Mouse (Mus musculus) hindbrain, postnatal 0 days (tissue): ENCODE data around the gene Galnt12. TPM values are rescaled to one million over a fixed set of nuclear protein-coding genes. Genes with fewer than 3 reads are reported as not detected.
"Not testable (repeated sequence)": the region's sequence is repeated elsewhere in the genome, so short reads cannot be mapped to it uniquely, and the experiment has no call there.

Source experiments
- ATAC-seq: fragments of 200-750 bp; cut with Nextera tagmentation; 2 replicates; pipeline ENCODE4 v1.8.0; 2017; ENCODE audit warnings: mild to moderate bottlenecking, moderate TSS enrichment, moderate library complexity
- DNase-seq: peaks from one replicate; pipeline ENCODE4 v3.0.0-alpha.2; 2015; ENCODE audit warnings: low spot score
- H3K27ac ChIP-seq: fragments of 300-500 bp; sonication (generic); 2 replicates; pipeline ENCODE4 v1.5.1; 2014; ENCODE audit warnings: mild to moderate bottlenecking
- H3K27me3 ChIP-seq: fragments of 300-500 bp; sonication (generic); 2 replicates; pipeline ENCODE4 v1.6.1; 2014; ENCODE audit warnings: low read length, mixed read lengths; ENCODE audit not compliant: insufficient read depth
- H3K36me3 ChIP-seq: fragments of 300-500 bp; sonication (generic); 2 replicates; pipeline ENCODE4 v1.6.1; 2014; ENCODE audit warnings: low read length, mixed read lengths; ENCODE audit not compliant: insufficient read depth
- H3K4me1 ChIP-seq: fragments of 300-500 bp; sonication (generic); 2 replicates; pipeline ENCODE4 v1.6.1; 2014; ENCODE audit warnings: antibody characterized with exemption, low read length, mixed read lengths; ENCODE audit not compliant: insufficient read depth
- H3K4me2 ChIP-seq: fragments of 300-500 bp; sonication (generic); 2 replicates; pipeline ENCODE4 v1.6.1; 2014; ENCODE audit warnings: low read depth, mild to moderate bottlenecking, low read length, moderate library complexity, mixed read lengths
- H3K4me3 ChIP-seq: fragments of 300-500 bp; sonication (generic); 2 replicates; pipeline ENCODE4 v1.5.1; 2014; ENCODE audit warnings: low read length
- H3K9ac ChIP-seq: fragments of 300-500 bp; sonication (generic); replicated peaks from 2 replicates; pipeline ENCODE4 v1.6.1; 2014; ENCODE audit warnings: mild to moderate bottlenecking, low read length, moderate library complexity, mixed read lengths
- H3K9me3 ChIP-seq: fragments of 300-500 bp; sonication (generic); 2 replicates; pipeline ENCODE4 v1.6.1; 2016; ENCODE audit warnings: low read length, mixed read lengths
- CTCF ChIP-seq: IDR thresholded peaks from 2 replicates; pipeline ENCODE4 v1.5.1; 2016; ENCODE audit warnings: antibody characterized with exemption, control low read depth, low read depth
- WGBS: fragments of 180-500 bp; shearing (Covaris S2); extraction: QIAGEN DNeasy Blood & Tissue Kit; methylation state at CpG from one replicate; pipeline ENCODE4 v1.1.7; 2014; 5-methylcytosine and 5-hydroxymethylcytosine counted together
- polyA plus RNA-seq: library from polyadenylated mRNA; unstranded; fragments of >200 nt; fragmentation: Nextera tagmentation; extraction: Ambion mirVana; gene quantifications from 2 replicates; pipeline ENCODE4 v1.2.1, GENCODE M21; 2015
- total RNA-seq: library from RNA; depleted of rRNA; stranded (reverse); fragments of >200 nt; gene quantifications from 2 replicates; pipeline ENCODE4 v1.2.3, GENCODE M21; 2014

Galnt12 gene
- total and polyA plus RNA-seq, 2 experiments from 2014 or later = 1.2 to 1.5 TPM

- Histone ChIP-seq H3K9ac (no peak overlapping the region), H3K4me3 (no peak overlapping the region), H3K4me2 (no peak overlapping the region), H3K27me3 (no peaks in the 10 kb centered on the region), H3K27ac (no peak overlapping the region), H3K36me3 (no peaks in the 10 kb centered on the region), H3K4me1 (peaks cover 11% of the 10 kb centered on the region), H3K9me3 (no peaks in the 10 kb centered on the region)
- WGBS = 32% methylated on average over 10 of the region's 10 CpGs
- no peak for TF ChIP-seq CTCF
- DNase-seq = no peak
- ATAC-seq = peak; percentile 22; the same call in 1 of the 2 replicates
Measured at GRCm38 (mm10) chr4:47050642-47051381, 40.9 kb upstream of the Galnt12 start.

GRCm38 (mm10) chr4:47051905-47052304 is 39.8 kb upstream of the Galnt12 start:
- Histone ChIP-seq H3K4me3 (no peak overlapping the region), H3K9me3 (no peaks in the 10 kb centered on the region), H3K9ac (no peak overlapping the region), H3K27ac (no peak overlapping the region), H3K4me1 (peaks cover 18% of the 10 kb centered on the region), H3K36me3 (no peaks in the 10 kb centered on the region), H3K27me3 (no peaks in the 10 kb centered on the region), H3K4me2 (no peak overlapping the region)
- ATAC-seq = no peak
- TF ChIP-seq CTCF = no peak
- WGBS = 65% methylated on average over 9 of the region's 9 CpGs
- DNase-seq = peak; percentile 41

GRCm38 (mm10) chr4:47055170-47055569 is 36.5 kb upstream of the Galnt12 start:
- not testable (repeated sequence) for H3K4me2 ChIP-seq, DNase-seq

GRCm38 (mm10) chr4:47055570-47056080 is 36.1 kb upstream of the Galnt12 start:
- Histone ChIP-seq H3K9ac (no peak overlapping the region), H3K9me3 (no peaks in the 10 kb centered on the region), H3K27me3 (no peaks in the 10 kb centered on the region), H3K4me2 (peak overlapping the region; percentile 71), H3K4me3 (peak overlapping the region; percentile 76; the same call in 1 of the 2 replicates), H3K27ac (no peak overlapping the region), H3K4me1 (peaks cover 18% of the 10 kb centered on the region), H3K36me3 (no peaks in the 10 kb centered on the region)
- DNase-seq (no peak), ATAC-seq (no peak)
- TF ChIP-seq CTCF = peak; percentile 16; the same call in 1 of the 2 replicates
- WGBS = 99% methylated on average over 6 of the region's 6 CpGs

More at GRCm38 (mm10) chr4:47055170-47055569, 36.5 kb upstream of the Galnt12 start:
- peaks cover 21% of the 10 kb centered on the region for H3K4me1 ChIP-seq
- not testable (repeated sequence) for H3K36me3 ChIP-seq, H3K9me3 ChIP-seq, H3K27me3 ChIP-seq, H3K27ac ChIP-seq, ATAC-seq, H3K9ac ChIP-seq, H3K4me3 ChIP-seq
- WGBS = 96% methylated on average over 9 of the region's 9 CpGs

- no peaks in the 10 kb centered on the region for H3K27me3 ChIP-seq
- under 1% methylated on average over 74 of the region's 86 CpGs for whole genome bisulfite sequencing
- peaks cover 16% of the 10 kb centered on the region; the same call in 1 of the 2 replicates for H3K4me1 ChIP-seq
- peak within 1 kb of the TSS; percentile 76 for H3K4me3 ChIP-seq
- no peaks in the 10 kb centered on the region for H3K36me3 ChIP-seq
- peak within 1 kb of the TSS; percentile 78 for H3K9ac ChIP-seq
- H3K27ac ChIP-seq = peak within 1 kb of the TSS; percentile 86
- no peak for TF ChIP-seq CTCF
- peak; percentile 94 for DNase-seq
- H3K4me2 ChIP-seq = peak within 1 kb of the TSS; percentile 71
- H3K9me3 ChIP-seq = no peaks in the 10 kb centered on the region
- peak; percentile 92 for ATAC-seq
Measured at GRCm38 (mm10) chr4:47056791-47057509, 34.8 kb upstream of the Galnt12 start, which contains the start of gene Anks6. TSS of gene Anks6 (minus strand) at chr4:47057427.

GRCm38 (mm10) chr4:47057510-47058325 is 34.0 kb upstream of the Galnt12 start:
- Histone ChIP-seq H3K27me3 (no peaks in the 10 kb centered on the region), H3K4me1 (peaks cover 16% of the 10 kb centered on the region; the same call in 1 of the 2 replicates), H3K9ac (peak overlapping the region; percentile 78), H3K9me3 (no peaks in the 10 kb centered on the region), H3K4me3 (peak overlapping the region; percentile 76), H3K4me2 (peak overlapping the region; percentile 71), H3K27ac (peak overlapping the region; percentile 86), H3K36me3 (no peaks in the 10 kb centered on the region)
- DNase-seq (no peak), ATAC-seq (no peak)
- 34% methylated on average over 25 of the region's 25 CpGs for WGBS
- no peak for TF ChIP-seq CTCF
